Mouse (Mus musculus) ES-Bruce4 (cell line): ENCODE data around the gene Bcl11b.

Experiments used
- CTCF ChIP-seq: IDR thresholded peaks from one replicate; pipeline ENCODE4 v1.8.1; 2011; ENCODE audit warnings: low read depth, low read length
- EP300 ChIP-seq: IDR thresholded peaks from 2 replicates; pipeline ENCODE4 v1.6.1; 2011; ENCODE audit warnings: low read depth, low read length; ENCODE audit not compliant: insufficient read depth
- POLR2A ChIP-seq: IDR thresholded peaks from one replicate; pipeline ENCODE4 v1.8.1; 2011; ENCODE audit warnings: low read length; ENCODE audit not compliant: insufficient read depth

- no peak for TF ChIP-seq CTCF
- no peak for TF ChIP-seq POLR2A
- TF ChIP-seq EP300 = no peak
Observed at GRCm38 (mm10) chr12:107869526-107870050, 133.8 kb downstream of the Bcl11b start.
